Mouse (Mus musculus): ENCODE measurements around the gene Rpn2.

Gene Rpn2

GRCm38 (mm10) chr2:157347361-157348159 is 68.7 kb downstream of the Rpn2 start, which contains the start of gene Ghrh:
Gene Ghrh, minus strand, starts transcription at chr2:157347506.
- in situ Hi-C loops (cut with MboI, MseI), result no loop called here

GRCm38 (mm10) chr2:157349121-157349778 is 70.4 kb downstream of the Rpn2 start:
- in situ Hi-C loops (cut with MboI, MseI), result no loop called here

GRCm38 (mm10) chr2:157353183-157353582 is 74.4 kb downstream of the Rpn2 start:
- in situ Hi-C loops (cut with MboI, MseI), result no loop called here

- in situ Hi-C loops (cut with MboI, MseI), result no loop called here
Observed at GRCm38 (mm10) chr2:157354106-157354505, 75.3 kb downstream of the Rpn2 start.

DNA sequence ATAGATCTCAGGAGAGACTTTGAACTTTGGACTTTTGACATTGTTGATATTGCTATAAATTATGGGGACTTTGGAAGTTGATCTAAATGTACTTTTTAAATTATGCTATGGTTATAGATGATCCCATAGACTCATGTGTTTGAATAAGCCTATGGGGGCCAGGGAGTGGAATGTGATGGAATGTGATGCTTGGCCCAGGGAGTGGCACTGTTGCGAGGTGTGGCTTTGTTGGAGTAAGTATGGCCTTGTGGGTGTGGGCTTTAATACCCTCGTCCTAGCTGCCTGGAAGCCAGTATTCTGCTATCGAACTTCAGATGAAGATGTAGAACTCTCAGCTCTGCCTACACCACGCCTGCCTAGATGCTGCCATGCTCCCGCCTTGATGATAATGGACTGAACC is 81.2 kb downstream of the Rpn2 start:
- in situ Hi-C loops (cut with MboI, MseI), result no loop called here

DNA sequence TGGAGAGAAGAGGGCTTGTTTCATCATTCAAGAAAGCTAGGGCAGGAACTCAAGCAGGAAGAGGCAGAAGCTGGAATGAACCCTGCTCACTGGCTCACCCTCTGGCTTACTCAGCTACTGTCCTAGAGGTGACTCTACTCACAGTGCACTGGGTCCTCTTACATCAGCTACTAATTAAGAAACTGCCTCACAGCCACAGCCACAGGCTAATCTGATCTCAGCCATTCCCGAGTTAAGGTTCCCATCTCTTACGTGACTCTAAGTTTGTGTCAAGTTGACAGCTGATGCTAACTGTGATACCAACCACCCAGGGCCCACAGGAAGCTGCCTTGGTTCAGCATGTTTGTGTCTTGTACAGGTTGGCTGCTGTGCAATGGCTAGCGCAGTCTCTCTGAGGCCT is 84.2 kb downstream of the Rpn2 start:
- in situ Hi-C loops (cut with MboI, MseI), result no loop called here

DNA sequence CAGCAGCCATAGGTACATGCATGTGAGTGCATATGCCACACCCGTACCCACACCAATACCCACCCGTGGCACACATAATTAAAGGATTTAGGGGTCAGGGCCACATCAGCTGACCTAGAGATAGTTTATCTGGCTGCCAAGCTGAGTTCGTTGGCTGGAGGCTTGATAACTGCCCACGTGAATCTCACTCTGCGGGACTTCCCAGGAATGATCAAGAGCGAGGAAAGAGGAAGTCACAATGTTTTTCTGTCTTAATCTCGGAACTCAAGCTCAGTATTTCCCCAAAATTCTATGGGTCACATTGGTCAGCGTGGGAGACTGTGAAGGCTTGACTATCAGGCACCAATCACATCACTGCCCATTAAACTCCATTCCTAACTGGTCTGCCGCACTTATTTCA is 87.9 kb downstream of the Rpn2 start:
- in situ Hi-C loops (cut with MboI, MseI), result no loop called here

GRCm38 (mm10) chr2:157367184-157367893 is 88.5 kb downstream of the Rpn2 start, which contains the start of gene Manbal:
Gene Manbal, plus strand, starts transcription at chr2:157367594.
- in situ Hi-C loops (cut with MboI, MseI), result no loop called here

- in situ Hi-C loops (cut with MboI, MseI), result no loop called here
Observed at GRCm38 (mm10) chr2:157367991-157368390, 89.2 kb downstream of the Rpn2 start.

DNA sequence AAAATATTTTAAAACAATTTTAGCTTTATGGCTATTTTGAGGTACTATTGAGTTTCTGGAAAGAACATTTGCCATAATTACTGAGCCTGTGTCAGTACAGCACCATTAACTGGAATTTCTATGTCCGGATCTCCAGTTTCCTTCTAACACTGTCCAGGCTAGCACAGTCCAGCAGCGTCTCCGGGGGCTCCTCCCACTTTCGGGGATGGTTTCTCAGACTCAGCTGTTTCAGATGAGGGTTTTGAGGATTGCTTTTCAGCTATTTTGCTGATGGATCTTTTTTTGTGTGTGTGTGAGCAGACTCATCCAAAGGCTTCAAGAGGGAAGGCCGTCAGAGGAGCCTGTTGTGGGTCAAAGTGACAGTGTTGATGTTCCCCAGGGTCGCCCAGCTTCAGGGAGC is 92.9 kb downstream of the Rpn2 start:
- in situ Hi-C loops (cut with MboI, MseI), result no loop called here

DNA sequence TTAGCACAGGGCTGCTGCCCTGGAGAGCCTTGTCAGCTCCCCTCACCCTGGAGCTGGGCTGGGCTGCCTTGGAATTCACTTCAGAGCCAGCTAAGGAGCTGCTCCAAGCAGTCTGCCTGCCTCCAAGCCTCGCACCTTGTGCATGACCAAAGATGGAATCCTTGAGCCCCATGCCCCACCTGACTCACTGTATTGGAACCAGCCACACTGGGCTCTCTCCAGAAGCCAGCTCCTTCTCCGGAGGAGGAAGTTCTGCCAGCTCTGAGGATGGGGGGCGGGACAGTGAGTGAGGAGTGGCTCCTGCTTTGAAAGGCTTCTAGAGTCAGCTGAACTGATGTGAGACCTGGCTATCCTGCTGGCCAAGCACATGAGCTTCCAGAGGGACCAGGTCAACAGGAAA is 94.9 kb downstream of the Rpn2 start:
- in situ Hi-C loops (cut with MboI, MseI), result no loop called here

- in situ Hi-C loops (cut with MboI, MseI), result no loop called here
Observed at GRCm38 (mm10) chr2:157375051-157375450, 96.2 kb downstream of the Rpn2 start.
